ENCODE assay signal across 9 mouse cellular contexts in genomic region chr3:103601011-103601410, GRCm38 (mm10). TPM values are rescaled to one million over a fixed set of nuclear protein-coding genes. Genes with fewer than 3 reads are reported as not detected.
DNase-seq lines count a peak whose midpoint lies in the region; ATAC-seq and TF ChIP-seq lines count a peak whose summit lies in the region.
"Had no signal": no experiment of that assay in that cellular context is flagged by ENCODE, and none has a peak within 500 bp of the region (broad histone marks: within the 10 kb centered on the region; RNA-seq: fewer than 3 reads in every experiment).

No protein-coding gene starts in this region.

- no peaks in the 10 kb centered on the region for H3K36me3 ChIP-seq in heart, embryonic 15.5 days
- no peaks in the 10 kb centered on the region for H3K36me3 ChIP-seq in kidney, adult 2 months (ENCODE audit: control insufficient read depth, insufficient read depth, low read length)
- H3K36me3 ChIP-seq: intestine, embryonic 15.5 days had no signal

- no peak for TF ChIP-seq POLR2A in lung, adult 2 months (IDR thresholded peaks at IDR 0.05; ENCODE audit: borderline replicate concordance, extremely low read depth, low read depth, low read length)
- TF ChIP-seq POLR2A in kidney, adult 2 months (IDR thresholded peaks at IDR 0.05; ENCODE audit: low read depth, low read length), result no peak

- WGBS in lung, adult 2 months, result 48% methylated on average over 7 of the region's 7 CpGs
- WGBS in heart, embryonic 15.5 days, result 28% methylated on average over 7 of the region's 7 CpGs
- WGBS in kidney, adult 2 months, result 44% methylated on average over 7 of the region's 7 CpGs

- H3K4me3 ChIP-seq in lung, adult 2 months (replicated peaks; ENCODE audit: extremely low read depth, low read depth, low read length), result no peak overlapping the region
- H3K4me3 ChIP-seq in heart, embryonic 15.5 days, result no peak overlapping the region
- H3K4me3 ChIP-seq in kidney, adult 2 months (ENCODE audit: insufficient read depth, low read depth, low read length), result no peak overlapping the region
- H3K4me3 ChIP-seq: intestine, embryonic 15.5 days had no signal

- peak; percentile 12 for DNase-seq in lung, postnatal 14 days
- no peak for DNase-seq in lung, adult 2 months
- DNase-seq in adrenal gland, postnatal 14 days, result peak; percentile 63
- DNase-seq in right cerebral cortex, postnatal 36 days (ENCODE audit: low spot score in 2 of 2), result peak; percentile 56 to 71
- no peak for DNase-seq in kidney, adult 2 months

- no peaks in the 10 kb centered on the region for H3K4me1 ChIP-seq in lung, adult 2 months (ENCODE audit: control insufficient read depth, insufficient read depth, low read length)
- peaks cover 9% of the 10 kb centered on the region; the same call in 1 of the 2 replicates for H3K4me1 ChIP-seq in heart, embryonic 15.5 days (replicated peaks)
- H3K4me1 ChIP-seq in kidney, adult 2 months (ENCODE audit: control insufficient read depth, insufficient read depth, low read length), result no peaks in the 10 kb centered on the region
- H3K4me1 ChIP-seq: intestine, embryonic 15.5 days had no signal

- no peak overlapping the region for H3K9ac ChIP-seq in heart, embryonic 15.5 days
- H3K9ac ChIP-seq: intestine, embryonic 15.5 days had no signal

- H3K4me2 ChIP-seq in heart, embryonic 15.5 days, result no peak overlapping the region
- H3K4me2 ChIP-seq: intestine, embryonic 15.5 days had no signal

- ATAC-seq in heart, embryonic 15.5 days (replicated peaks; ENCODE audit: insufficient number of reproducible peaks, insufficient read depth, low FRiP score, low read depth), result 0 out of 2 replicates have a peak, but pooled peaks have one; percentile 27
- no peak for ATAC-seq in erythroblast, adult 5-6 weeks (replicated peaks; ENCODE audit: low FRiP score, poor library complexity, severe bottlenecking)
- ATAC-seq: intestine, embryonic 15.5 days had no signal

- H3K9me3 ChIP-seq in heart, embryonic 15.5 days (replicated peaks), result no peaks in the 10 kb centered on the region
- H3K9me3 ChIP-seq: intestine, embryonic 15.5 days had no signal

- H3K27ac ChIP-seq in heart, embryonic 15.5 days, result no peak overlapping the region
- no peak overlapping the region for H3K27ac ChIP-seq in kidney, adult 2 months (ENCODE audit: insufficient read depth, low read depth, low read length)
- H3K27ac ChIP-seq: intestine, embryonic 15.5 days had no signal

- no peaks in the 10 kb centered on the region for H3K27me3 ChIP-seq in heart, embryonic 15.5 days
- H3K27me3 ChIP-seq in kidney, adult 2 months (replicated peaks; ENCODE audit: control insufficient read depth, insufficient read depth, low read length), result no peaks in the 10 kb centered on the region
- H3K27me3 ChIP-seq: intestine, embryonic 15.5 days had no signal

- no peak for TF ChIP-seq CTCF in lung, adult 2 months (IDR thresholded peaks at IDR 0.05; ENCODE audit: insufficient read depth, low read length)
- TF ChIP-seq CTCF in kidney, adult 2 months (conservative IDR thresholded peaks at IDR 0.05; ENCODE audit: insufficient read depth, insufficient read length, low read depth, low read length), result no peak

RNA-seq across cellular contexts. Expression of gene Syt6, which starts 26.0 kb away (rescaled TPM):
- polyA plus RNA-seq in lung, adult 2 months (2012; rRNA removed), result 0.63 and 1.1 TPM in 2 replicates
- total RNA-seq in adrenal gland, postnatal 14 days (2021), result 0.08 TPM in 1 of 2 replicates, not detected in the other
- polyA plus RNA-seq in heart, embryonic 15.5 days (2015; fragmentation: Nextera tagmentation; extraction: Ambion mirVana), result 0.10 TPM in 1 of 2 replicates, not detected in the other
- total RNA-seq in erythroblast, adult 5-6 weeks (2015; ENCODE audit: low replicate concordance), result not detected in 2 replicates
- total RNA-seq in erythroblast, adult 5-6 weeks (2017; ENCODE audit: low replicate concordance), result 0.94 and 3.6 TPM in 2 replicates
- not detected in 2 replicates for polyA plus RNA-seq in kidney, adult 2 months (2012; rRNA removed)
- total RNA-seq: gastrocnemius, adult 8-10 months had no signal

RNA-seq across cellular contexts. Expression of gene Atg4a-ps, which starts 44.9 kb away (rescaled TPM):
- not detected in 2 replicates for polyA plus RNA-seq in lung, adult 2 months (2012; rRNA removed)
- total RNA-seq in adrenal gland, postnatal 14 days (2021), result 0.19 TPM in 1 of 2 replicates, not detected in the other
- 0.10 and 0.29 TPM in 2 replicates for polyA plus RNA-seq in heart, embryonic 15.5 days (2015; fragmentation: Nextera tagmentation; extraction: Ambion mirVana)
- 1.5 and 4.2 TPM in 2 replicates for total RNA-seq in erythroblast, adult 5-6 weeks (2015; ENCODE audit: low replicate concordance)
- total RNA-seq in erythroblast, adult 5-6 weeks (2017; ENCODE audit: low replicate concordance), result 6.0 and 12.7 TPM in 2 replicates
- 0.05 TPM in 1 of 2 replicates, not detected in the other for polyA plus RNA-seq in kidney, adult 2 months (2012; rRNA removed)
- polyA plus RNA-seq: intestine, embryonic 15.5 days had no signal

Comparison
In these comparisons a context has a peak if more than half of its experiments do, and no peak if none do; other contexts are left out.
1. DNase-seq: peak in lung, postnatal 14 days (single experiment), adrenal gland, postnatal 14 days (single experiment) and right cerebral cortex, postnatal 36 days (2 of 2); none in lung, adult 2 months (single experiment) and kidney, adult 2 months (single experiment).